Mouse (Mus musculus) bone marrow macrophage, adult 2 months (primary cell): ENCODE measurements around the gene Anxa4. TPM values are rescaled to one million over a fixed set of nuclear protein-coding genes. Genes with fewer than 3 reads are reported as not detected.

Experiments used
- H3K27ac ChIP-seq: 2 replicates; pipeline ENCODE4 v1.5.1; 2012; ENCODE audit warnings: low read depth, low read length; ENCODE audit not compliant: insufficient read depth
- H3K4me1 ChIP-seq: 2 replicates; pipeline ENCODE4 v1.6.1; 2012; ENCODE audit warnings: low read length; ENCODE audit not compliant: control insufficient read depth, insufficient read depth
- H3K4me3 ChIP-seq: 2 replicates; pipeline ENCODE4 v1.5.1; 2012; ENCODE audit warnings: mild to moderate bottlenecking, low read length, moderate library complexity; ENCODE audit not compliant: insufficient read depth
- CTCF ChIP-seq: IDR thresholded peaks from 2 replicates; pipeline ENCODE4 v1.5.1; 2012; ENCODE audit warnings: low read depth, mild to moderate bottlenecking, low read length, moderate library complexity
- POLR2A ChIP-seq: IDR thresholded peaks from 2 replicates; pipeline ENCODE4 v1.6.1; 2012; ENCODE audit warnings: mild to moderate bottlenecking, low read depth, low read length, borderline replicate concordance
- polyA plus RNA-seq: library from polyadenylated mRNA; stranded (reverse); fragments of >200 nt; gene quantifications from 2 replicates; pipeline ENCODE4 v1.2.4, GENCODE M21; 2012; ENCODE audit not compliant: missing spikeins, insufficient read depth, insufficient read length

Gene Anxa4
- polyA plus RNA-seq, 1 experiment = 305 TPM

- Histone ChIP-seq H3K27ac (no peak overlapping the region), H3K4me1 (peaks cover 30% of the 10 kb centered on the region), H3K4me3 (no peak overlapping the region)
- no peak for TF ChIP-seq CTCF
- no peak for TF ChIP-seq POLR2A
Measured at GRCm38 (mm10) chr6:86765637-86766059, 27.7 kb downstream of the Anxa4 start.

GRCm38 (mm10) chr6:86754105-86754863 is 39.1 kb downstream of the Anxa4 start:
- H3K4me3 ChIP-seq = no peak overlapping the region
- TF ChIP-seq POLR2A (no peak), CTCF (no peak)
- peak overlapping the region; percentile 44 for H3K27ac ChIP-seq
- H3K4me1 ChIP-seq = no peaks in the 10 kb centered on the region

GRCm38 (mm10) chr6:86752843-86753485 is 40.4 kb downstream of the Anxa4 start:
- H3K27ac ChIP-seq = no peak overlapping the region
- no peak overlapping the region for H3K4me3 ChIP-seq
- H3K4me1 ChIP-seq = no peaks in the 10 kb centered on the region
- TF ChIP-seq POLR2A (no peak), CTCF (no peak)

GRCm38 (mm10) chr6:86750961-86751360 is 42.4 kb downstream of the Anxa4 start:
- TF ChIP-seq POLR2A (no peak), CTCF (no peak)
- no peak overlapping the region for H3K4me3 ChIP-seq
- no peaks in the 10 kb centered on the region for H3K4me1 ChIP-seq
- H3K27ac ChIP-seq = no peak overlapping the region

- Histone ChIP-seq H3K4me1 (no peaks in the 10 kb centered on the region), H3K4me3 (no peak overlapping the region), H3K27ac (no peak overlapping the region)
- TF ChIP-seq POLR2A (no peak), CTCF (no peak)
Measured at GRCm38 (mm10) chr6:86749817-86750216, 43.6 kb downstream of the Anxa4 start.

- Histone ChIP-seq H3K4me1 (no peaks in the 10 kb centered on the region), H3K4me3 (no peak overlapping the region), H3K27ac (no peak overlapping the region)
- no peak for TF ChIP-seq CTCF
- no peak for TF ChIP-seq POLR2A
Measured at GRCm38 (mm10) chr6:86747171-86747570, 46.2 kb downstream of the Anxa4 start.

GRCm38 (mm10) chr6:86740652-86741051 is 52.7 kb downstream of the Anxa4 start:
- peak overlapping the region; percentile 64 for H3K27ac ChIP-seq
- no peak for TF ChIP-seq POLR2A
- peaks cover 9% of the 10 kb centered on the region for H3K4me1 ChIP-seq
- no peak overlapping the region for H3K4me3 ChIP-seq

- H3K4me3 ChIP-seq = no peak overlapping the region
- no peak overlapping the region for H3K27ac ChIP-seq
- H3K4me1 ChIP-seq = peaks cover 14% of the 10 kb centered on the region
- TF ChIP-seq CTCF (no peak), POLR2A (no peak)
Measured at GRCm38 (mm10) chr6:86736830-86737229, 56.6 kb downstream of the Anxa4 start.

- Histone ChIP-seq H3K4me3 (no peak overlapping the region), H3K4me1 (peaks cover 14% of the 10 kb centered on the region), H3K27ac (no peak overlapping the region)
- TF ChIP-seq CTCF (no peak), POLR2A (no peak)
Measured at GRCm38 (mm10) chr6:86736313-86736712, 57.1 kb downstream of the Anxa4 start.

GRCm38 (mm10) chr6:86733183-86733876 is 60.1 kb downstream of the Anxa4 start, which contains the start of gene Gmcl1:
Gmcl1 (minus strand) TSS chr6:86733383.
- H3K4me3 ChIP-seq = peak within 1 kb of the TSS; percentile 73
- no peak for TF ChIP-seq POLR2A
- TF ChIP-seq CTCF = no peak
- H3K27ac ChIP-seq = peak within 1 kb of the TSS; percentile 39
- peaks cover 5% of the 10 kb centered on the region; the same call in 1 of the 2 replicates for H3K4me1 ChIP-seq
